Mouse (Mus musculus) stomach, postnatal 0 days (tissue): ENCODE measurements around the gene Tlnrd1. TPM values are rescaled to one million over a fixed set of nuclear protein-coding genes. Genes with fewer than 3 reads are reported as not detected.

Source experiments
- ATAC-seq: fragments of 200-750 bp; cut with Nextera tagmentation; 2 replicates; pipeline ENCODE4 v1.8.0; 2017; ENCODE audit not compliant: low FRiP score, low TSS enrichment
- DNase-seq: peaks from one replicate; pipeline ENCODE4 v3.0.0-alpha.2; 2016; ENCODE audit warnings: low spot score
- H3K27ac ChIP-seq: fragments of 300-500 bp; sonication (generic); replicated peaks from 2 replicates; pipeline ENCODE4 v1.5.1; 2014; ENCODE audit warnings: mild to moderate bottlenecking, control low read depth
- H3K27me3 ChIP-seq: fragments of 300-500 bp; sonication (generic); 2 replicates; pipeline ENCODE4 v1.6.1; 2014; ENCODE audit warnings: low read length; ENCODE audit not compliant: control insufficient read depth, insufficient read depth
- H3K36me3 ChIP-seq: fragments of 300-500 bp; sonication (generic); 2 replicates; pipeline ENCODE4 v1.6.1; 2014; ENCODE audit warnings: low read length, mixed read lengths; ENCODE audit not compliant: control insufficient read depth, insufficient read depth
- H3K4me1 ChIP-seq: fragments of 300-500 bp; sonication (generic); replicated peaks from 2 replicates; pipeline ENCODE4 v1.6.1; 2014; ENCODE audit warnings: antibody characterized with exemption; ENCODE audit not compliant: control insufficient read depth, insufficient read depth
- H3K4me2 ChIP-seq: fragments of 300-500 bp; sonication (generic); replicated peaks from 2 replicates; pipeline ENCODE4 v1.6.1; 2014; ENCODE audit warnings: low read depth, mild to moderate bottlenecking, control low read depth, moderate library complexity
- H3K4me3 ChIP-seq: fragments of 300-500 bp; sonication (generic); 2 replicates; pipeline ENCODE4 v1.5.1; 2014; ENCODE audit warnings: low read depth, low read length, control low read depth
- H3K9ac ChIP-seq: fragments of 300-500 bp; sonication (generic); 2 replicates; pipeline ENCODE4 v1.6.1; 2014; ENCODE audit warnings: mild to moderate bottlenecking, low read length, control low read depth, mixed read lengths
- H3K9me3 ChIP-seq: fragments of 300-500 bp; sonication (generic); 2 replicates; pipeline ENCODE4 v1.6.1; 2016; ENCODE audit warnings: low read length; ENCODE audit not compliant: control insufficient read depth
- CTCF ChIP-seq: IDR thresholded peaks from 2 replicates; pipeline ENCODE4 v1.5.1; 2016; ENCODE audit warnings: antibody characterized with exemption, low read depth, mild to moderate bottlenecking, moderate library complexity
- EP300 ChIP-seq: optimal IDR thresholded peaks from 2 replicates; pipeline ENCODE3; 2016; ENCODE audit warnings: antibody characterized with exemption
- WGBS: fragments of 180-500 bp; shearing (Covaris S2); extraction: QIAGEN DNeasy Blood & Tissue Kit; methylation state at CpG from one replicate; pipeline ENCODE4 v1.1.7; 2014; 5-methylcytosine and 5-hydroxymethylcytosine counted together
- polyA plus RNA-seq: library from polyadenylated mRNA; unstranded; fragments of >200 nt; fragmentation: Nextera tagmentation; extraction: Ambion mirVana; gene quantifications from 2 replicates; pipeline ENCODE4 v1.2.1, GENCODE M21; 2015

Tlnrd1 gene
- polyA plus RNA-seq, 1 experiment from 2014 or later, result 8.5 TPM

DNA sequence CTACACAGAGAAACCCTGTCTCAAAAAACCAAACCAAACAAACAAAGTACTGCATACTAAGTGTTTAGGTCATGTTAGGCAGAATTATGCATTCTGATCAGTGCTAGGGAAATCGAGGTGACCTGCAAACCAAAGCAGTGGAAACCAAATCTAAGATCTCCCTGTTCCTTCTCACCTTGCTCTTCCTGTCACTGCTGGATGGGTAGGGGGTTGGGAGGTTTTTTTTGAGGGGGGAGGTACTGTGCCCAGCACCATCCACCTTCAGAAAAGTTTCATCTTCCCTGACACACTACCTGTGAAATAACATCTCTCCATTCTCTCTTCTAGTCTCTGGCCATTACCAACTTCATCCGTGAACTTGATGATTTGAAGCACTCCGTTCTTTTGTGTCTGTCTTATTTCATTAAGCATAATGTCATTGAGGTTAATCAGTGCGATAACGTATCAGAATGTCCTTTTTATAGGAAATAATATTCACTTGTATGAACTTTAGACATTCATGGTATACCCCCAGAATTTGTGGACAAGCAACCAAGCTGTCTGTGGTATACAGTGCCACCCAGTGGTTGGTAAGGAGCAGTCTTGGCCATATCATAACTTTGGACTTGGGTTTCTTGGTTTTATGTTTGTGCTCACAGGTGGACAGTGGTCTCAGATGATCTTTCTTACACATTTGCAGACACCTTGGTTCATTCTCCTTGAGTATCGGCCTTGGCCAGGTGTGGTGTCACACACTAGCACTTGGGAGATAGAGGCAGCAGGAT is 2.4 kb upstream of the Tlnrd1 start:
- Histone ChIP-seq H3K27ac (no peak overlapping the region), H3K9me3 (no peaks in the 10 kb centered on the region), H3K4me2 (no peak overlapping the region), H3K36me3 (no peaks in the 10 kb centered on the region), H3K4me3 (no peak overlapping the region), H3K27me3 (no peaks in the 10 kb centered on the region), H3K4me1 (peaks cover 10% of the 10 kb centered on the region), H3K9ac (no peak overlapping the region)
- DNase-seq (no peak), ATAC-seq (no peak)
- TF ChIP-seq EP300 (no peak), CTCF (peak; percentile 76)
- WGBS, result 92% methylated on average over 6 of the region's 6 CpGs

DNA sequence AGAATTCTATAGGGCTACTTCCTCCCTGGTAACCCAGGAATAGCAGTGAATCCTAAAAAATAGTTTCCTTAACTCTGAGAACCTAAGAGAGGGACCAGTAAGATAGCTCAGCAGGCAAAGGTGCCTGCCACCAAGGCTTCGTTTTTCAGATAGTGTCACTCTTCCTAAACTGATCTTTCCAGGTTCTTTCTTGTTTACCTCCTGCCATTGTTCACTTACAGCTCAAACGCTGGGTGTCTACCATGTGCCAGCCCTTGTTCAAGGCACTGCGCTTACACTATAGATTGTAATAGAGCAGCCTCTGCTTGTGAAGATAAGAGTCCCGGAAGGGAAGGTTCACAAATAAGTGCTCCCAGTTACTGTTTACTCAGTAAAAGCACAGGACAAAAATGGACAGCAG is 1.7 kb upstream of the Tlnrd1 start:
- ATAC-seq (no peak), DNase-seq (peak; percentile 54)
- Histone ChIP-seq H3K27ac (peak overlapping the region; percentile 99), H3K4me2 (no peak overlapping the region), H3K36me3 (no peaks in the 10 kb centered on the region), H3K27me3 (no peaks in the 10 kb centered on the region), H3K9me3 (no peaks in the 10 kb centered on the region), H3K4me1 (peaks cover 10% of the 10 kb centered on the region), H3K9ac (no peak overlapping the region), H3K4me3 (no peak overlapping the region)
- 58% methylated on average over 4 of the region's 4 CpGs for WGBS
- TF ChIP-seq EP300 (no peak), CTCF (no peak)

DNA sequence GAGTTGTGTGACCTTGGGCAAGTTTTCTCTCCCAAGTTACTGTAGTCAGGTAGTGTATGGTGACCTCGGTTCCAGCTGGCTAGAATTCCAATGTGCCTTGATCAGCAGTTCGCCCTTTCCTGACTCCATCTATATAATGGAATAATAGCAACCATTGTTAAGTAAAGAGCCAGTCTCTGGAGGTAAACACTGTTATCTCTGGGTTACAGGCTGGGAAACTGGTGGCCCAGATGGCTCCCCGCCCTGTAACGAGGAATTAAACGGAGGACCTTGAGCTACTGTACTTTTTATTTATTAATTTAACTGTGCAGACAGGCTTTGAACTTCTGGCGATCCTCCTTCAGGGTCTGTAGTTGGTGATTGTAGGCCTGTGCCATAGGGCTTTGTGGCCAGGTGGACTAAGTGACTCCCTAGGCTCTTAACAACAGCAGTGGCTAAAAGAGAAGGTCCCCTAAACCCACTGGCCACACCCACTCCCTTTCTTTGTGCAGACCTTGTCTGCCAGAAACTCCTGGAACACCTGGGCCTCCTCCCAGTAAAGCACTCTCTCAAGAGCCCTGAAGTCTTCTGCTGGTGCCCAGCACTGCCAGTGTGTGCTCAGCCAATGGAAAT is 922 bp upstream of the Tlnrd1 start:
- Histone ChIP-seq H3K4me2 (peak overlapping the region; percentile 95), H3K4me3 (peak overlapping the region; percentile 79), H3K36me3 (no peaks in the 10 kb centered on the region), H3K27ac (peak overlapping the region; percentile 99), H3K9me3 (no peaks in the 10 kb centered on the region), H3K27me3 (no peaks in the 10 kb centered on the region), H3K4me1 (peaks cover 10% of the 10 kb centered on the region), H3K9ac (peak overlapping the region; percentile 88)
- DNase-seq (peak; percentile 68), ATAC-seq (peak; percentile 67)
- 24% methylated on average over 6 of the region's 6 CpGs for WGBS
- TF ChIP-seq CTCF, result no peak

DNA sequence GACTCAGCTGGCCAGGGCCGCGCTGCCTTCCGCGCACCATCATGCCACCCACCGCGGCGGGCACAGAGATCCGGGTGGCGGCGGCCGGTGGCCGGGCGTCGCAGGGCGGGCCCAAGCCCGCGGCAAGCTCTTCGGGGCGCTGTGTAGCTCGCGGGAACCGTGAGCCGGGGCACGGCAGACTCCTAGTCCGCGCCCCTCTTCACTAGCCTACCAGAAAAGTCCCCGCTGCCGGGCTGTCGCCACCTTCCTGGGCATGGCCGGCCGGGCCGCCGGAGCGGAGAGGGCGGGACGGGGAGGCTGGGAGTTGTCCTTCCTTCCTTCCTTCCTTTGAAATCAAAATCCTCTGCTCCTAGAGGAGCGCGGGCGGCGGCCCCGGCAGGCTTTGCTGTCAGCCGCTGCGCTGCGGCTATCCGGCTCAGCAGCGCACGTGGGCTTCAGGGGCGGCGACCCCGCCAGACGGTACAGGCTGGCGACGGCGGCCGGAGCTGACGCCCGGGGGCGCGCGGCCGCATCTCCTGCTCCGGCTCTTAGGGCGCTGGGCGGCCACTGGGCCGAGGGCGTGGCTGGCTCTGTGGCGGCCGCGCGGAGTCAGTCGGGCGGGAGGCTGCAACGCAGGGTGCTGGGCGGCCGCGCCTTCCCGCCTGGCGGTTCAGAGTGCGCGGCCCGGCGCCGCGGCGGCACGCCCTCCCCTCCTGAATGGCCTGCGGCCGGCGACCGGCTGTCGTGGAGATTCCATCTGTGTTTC is 657 bp downstream of the Tlnrd1 start:
- H3K27me3 ChIP-seq, result no peaks in the 10 kb centered on the region
- WGBS, result under 1% methylated on average over 61 of the region's 91 CpGs
- TF ChIP-seq EP300 (no peak), CTCF (no peak)
- DNase-seq (peak; percentile 86), ATAC-seq (peak; percentile 85)
- H3K27ac ChIP-seq, result peak overlapping the region; percentile 99
- no peaks in the 10 kb centered on the region for H3K36me3 ChIP-seq
- H3K4me1 ChIP-seq, result peaks cover 12% of the 10 kb centered on the region
- peak overlapping the region; percentile 95 for H3K4me2 ChIP-seq
- peak overlapping the region; percentile 79 for H3K4me3 ChIP-seq
- no peaks in the 10 kb centered on the region for H3K9me3 ChIP-seq
- H3K9ac ChIP-seq, result peak overlapping the region; percentile 88

DNA sequence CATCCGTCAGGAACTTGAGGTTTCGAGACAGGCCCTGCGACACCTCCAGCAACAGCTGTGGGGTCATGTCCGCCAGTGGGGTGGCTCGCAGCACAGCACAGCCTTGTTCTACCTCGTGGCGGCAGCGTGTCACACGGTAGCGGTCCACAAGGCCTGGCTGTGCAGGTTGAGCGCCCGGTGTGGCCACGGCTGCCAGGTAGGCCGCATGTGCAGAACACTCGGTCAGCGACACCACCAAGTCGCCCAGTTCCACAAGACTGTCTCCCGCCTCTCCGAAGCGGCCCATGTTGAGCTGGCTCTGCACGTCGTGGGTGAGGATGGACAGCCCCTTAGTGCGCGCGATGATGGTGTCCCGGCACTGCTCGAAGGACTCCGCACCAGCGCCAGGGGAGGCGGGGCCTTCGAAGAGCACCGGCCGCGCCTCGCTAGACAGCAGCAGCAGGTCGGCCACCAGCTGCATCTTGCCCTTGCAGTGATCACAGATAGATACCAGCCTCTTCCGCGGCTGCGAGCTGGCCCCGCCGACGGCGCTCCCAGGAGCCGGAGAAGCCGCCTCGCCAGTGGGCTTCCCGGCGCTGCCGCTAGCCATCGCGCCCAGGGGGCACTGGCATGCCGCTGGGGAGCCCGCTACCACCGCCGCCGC is 1.4 kb downstream of the Tlnrd1 start:
- H3K4me3 ChIP-seq, result peak overlapping the region; percentile 79
- 0 out of 2 replicates have a peak, but pooled peaks have one; percentile 6 for ATAC-seq
- no peaks in the 10 kb centered on the region for H3K27me3 ChIP-seq
- H3K36me3 ChIP-seq, result no peaks in the 10 kb centered on the region
- no peak for TF ChIP-seq CTCF
- TF ChIP-seq EP300, result no peak
- peak overlapping the region; percentile 88 for H3K9ac ChIP-seq
- peak; percentile 76 for DNase-seq
- no peaks in the 10 kb centered on the region for H3K9me3 ChIP-seq
- WGBS, result 13% methylated on average over 56 of the region's 56 CpGs
- H3K27ac ChIP-seq, result peak overlapping the region; percentile 99
- H3K4me2 ChIP-seq, result peak overlapping the region; percentile 95
- peaks cover 16% of the 10 kb centered on the region for H3K4me1 ChIP-seq
